Mouse (Mus musculus) midbrain, embryonic 13.5 days (tissue): Measurements from ENCODE around the gene Olfr504. TPM values are rescaled to one million over a fixed set of nuclear protein-coding genes. Genes with fewer than 3 reads are reported as not detected.
"Not testable (repeated sequence)": the region's sequence is repeated elsewhere in the genome, so short reads cannot be mapped to it uniquely, and the experiment has no call there.

ENCODE experiments used
- ATAC-seq: fragments of 200-750 bp; cut with Nextera tagmentation; 2 replicates; pipeline ENCODE4 v1.8.0; 2017; ENCODE audit warnings: mild to moderate bottlenecking, moderate TSS enrichment, moderate library complexity
- H3K27ac ChIP-seq: fragments of 300-500 bp; sonication (generic); 2 replicates; pipeline ENCODE4 v1.5.1; 2015; ENCODE audit warnings: inconsistent platforms, mild to moderate bottlenecking, moderate library complexity
- H3K27me3 ChIP-seq: fragments of 300-500 bp; sonication (generic); 2 replicates; pipeline ENCODE4 v1.6.1; 2015; ENCODE audit warnings: mild to moderate bottlenecking, inconsistent platforms
- H3K36me3 ChIP-seq: fragments of 300-500 bp; sonication (generic); 2 replicates; pipeline ENCODE4 v1.6.1; 2015; ENCODE audit warnings: mild to moderate bottlenecking, inconsistent platforms
- H3K4me1 ChIP-seq: fragments of 300-500 bp; sonication (generic); replicated peaks from 2 replicates; pipeline ENCODE4 v1.6.1; 2015; ENCODE audit warnings: inconsistent platforms
- H3K4me2 ChIP-seq: fragments of 300-500 bp; sonication (generic); replicated peaks from 2 replicates; pipeline ENCODE4 v1.6.1; 2015; ENCODE audit warnings: moderate library complexity, mild to moderate bottlenecking, inconsistent platforms
- H3K4me3 ChIP-seq: fragments of 300-500 bp; sonication (generic); replicated peaks from 2 replicates; pipeline ENCODE4 v1.5.1; 2015; ENCODE audit warnings: mild to moderate bottlenecking, inconsistent platforms
- H3K9ac ChIP-seq: fragments of 300-500 bp; sonication (generic); replicated peaks from 2 replicates; pipeline ENCODE4 v1.6.1; 2015; ENCODE audit warnings: mild to moderate bottlenecking, inconsistent platforms
- H3K9me3 ChIP-seq: fragments of 300-500 bp; sonication (generic); 2 replicates; pipeline ENCODE4 v1.6.1; 2016; ENCODE audit warnings: mild to moderate bottlenecking, inconsistent platforms
- WGBS: fragments of 180-500 bp; shearing (Covaris S2); methylation state at CpG from one replicate; pipeline ENCODE4 v1.1.7; 2015; 5-methylcytosine and 5-hydroxymethylcytosine counted together
- polyA plus RNA-seq: library from polyadenylated mRNA; unstranded; fragments of >200 nt; fragmentation: Nextera tagmentation; extraction: Ambion mirVana; gene quantifications from 2 replicates; pipeline ENCODE4 v1.2.1, GENCODE M21; 2015

The Olfr504 gene
- polyA plus RNA-seq = not detected in 2 replicates

GRCm38 (mm10) chr7:108565693-108566092 is at the start of gene Olfr504:
TSS of gene Olfr504 (minus strand) at chr7:108565793.
- H3K9me3 ChIP-seq = no peaks in the 10 kb centered on the region; the same call in 1 of the 2 replicates
- no peak for ATAC-seq
- H3K27ac ChIP-seq = no peak within 1 kb of the TSS
- no peak within 1 kb of the TSS for H3K9ac ChIP-seq
- H3K4me3 ChIP-seq = no peak within 1 kb of the TSS
- no peaks in the 10 kb centered on the region for H3K4me1 ChIP-seq
- WGBS = 97% methylated on average over 1 of the region's 1 CpGs
- H3K4me2 ChIP-seq = no peak within 1 kb of the TSS
- H3K27me3 ChIP-seq = no peaks in the 10 kb centered on the region
- no peaks in the 10 kb centered on the region for H3K36me3 ChIP-seq

GRCm38 (mm10) chr7:108614110-108614509 is 48.5 kb upstream of the Olfr504 start:
- Histone ChIP-seq H3K4me1 (no peaks in the 10 kb centered on the region), H3K27me3 (no peaks in the 10 kb centered on the region), H3K9me3 (no peaks in the 10 kb centered on the region), H3K27ac (no peak overlapping the region), H3K4me2 (no peak overlapping the region), H3K4me3 (no peak overlapping the region), H3K36me3 (no peaks in the 10 kb centered on the region), H3K9ac (no peak overlapping the region)
- ATAC-seq = no peak
- 78% methylated on average over 2 of the region's 2 CpGs for WGBS

GRCm38 (mm10) chr7:108610487-108610886 is 44.9 kb upstream of the Olfr504 start, which contains the start of gene Olfr506:
TSS of gene Olfr506 (plus strand) at chr7:108610787.
- no peaks in the 10 kb centered on the region for H3K9me3 ChIP-seq
- H3K27me3 ChIP-seq = no peaks in the 10 kb centered on the region
- no peak within 1 kb of the TSS for H3K9ac ChIP-seq

GRCm38 (mm10) chr7:108601916-108602315 is 36.3 kb upstream of the Olfr504 start:
- H3K4me2 ChIP-seq, H3K4me1 ChIP-seq, H3K9me3 ChIP-seq, H3K27ac ChIP-seq, H3K36me3 ChIP-seq, H3K4me3 ChIP-seq, H3K9ac ChIP-seq, H3K27me3 ChIP-seq, ATAC-seq: not testable (repeated sequence)
- 73% methylated on average over 3 of the region's 3 CpGs for WGBS

More at GRCm38 (mm10) chr7:108610487-108610886, 44.9 kb upstream of the Olfr504 start, which contains the start of gene Olfr506:
- Histone ChIP-seq H3K4me3 (no peak within 1 kb of the TSS), H3K4me1 (no peaks in the 10 kb centered on the region), H3K36me3 (no peaks in the 10 kb centered on the region), H3K27ac (no peak within 1 kb of the TSS), H3K4me2 (no peak within 1 kb of the TSS)
- ATAC-seq = no peak

DNA sequence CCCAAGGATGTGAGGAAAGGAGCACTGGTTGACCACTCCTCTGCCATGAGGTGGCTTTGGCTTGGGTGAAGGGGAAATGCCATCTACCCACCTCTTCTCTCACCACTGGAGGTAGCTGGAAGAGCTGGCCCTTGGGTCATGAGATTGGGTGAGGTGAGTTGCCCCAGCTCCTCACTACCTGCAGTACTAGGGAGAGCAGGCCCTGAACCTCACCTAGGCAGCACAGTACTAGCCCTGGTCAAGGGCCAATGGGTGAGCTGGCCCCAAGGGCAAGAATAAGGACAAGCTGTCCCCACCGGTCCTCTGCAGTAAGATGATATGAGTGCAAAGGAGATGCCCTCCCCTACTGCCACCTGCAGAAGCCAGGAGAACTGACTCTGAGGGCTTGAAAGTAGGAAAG is 24.2 kb upstream of the Olfr504 start:
- WGBS = 88% methylated on average over 1 of the region's 1 CpGs
- no peak for ATAC-seq
- Histone ChIP-seq H3K27ac (no peak overlapping the region), H3K4me2 (no peak overlapping the region), H3K36me3 (no peaks in the 10 kb centered on the region), H3K9me3 (no peaks in the 10 kb centered on the region), H3K4me3 (no peak overlapping the region), H3K4me1 (no peaks in the 10 kb centered on the region), H3K9ac (no peak overlapping the region), H3K27me3 (no peaks in the 10 kb centered on the region)

GRCm38 (mm10) chr7:108544227-108544626 is 21.4 kb downstream of the Olfr504 start, which contains the start of gene Olfr503:
TSS of gene Olfr503 (plus strand) at chr7:108544527.
- 69% methylated on average over 1 of the region's 1 CpGs for WGBS
- H3K4me1 ChIP-seq, ATAC-seq, H3K27ac ChIP-seq, H3K27me3 ChIP-seq, H3K36me3 ChIP-seq, H3K4me3 ChIP-seq, H3K9me3 ChIP-seq, H3K9ac ChIP-seq, H3K4me2 ChIP-seq: not testable (repeated sequence)

DNA sequence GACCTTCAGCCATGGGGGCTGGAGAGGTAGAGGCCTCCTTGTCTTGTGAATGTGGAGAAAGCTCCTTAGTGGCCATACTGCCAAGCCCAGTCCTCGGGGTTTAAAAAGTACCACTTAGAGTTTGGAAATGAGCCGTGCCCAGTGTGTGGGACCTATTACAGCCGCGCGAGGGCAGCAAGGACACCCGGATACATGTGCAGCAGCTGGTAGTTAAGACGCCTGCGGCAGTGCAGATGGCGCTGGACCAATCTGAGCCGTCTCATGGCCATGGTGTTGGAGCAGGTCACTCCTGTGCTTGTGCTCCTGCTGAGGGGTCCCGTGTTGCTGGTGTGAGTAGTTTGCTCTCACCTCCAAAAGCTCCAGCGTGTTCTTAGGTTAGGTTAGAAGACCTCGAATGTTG is 23.2 kb downstream of the Olfr504 start:
- Histone ChIP-seq H3K27me3 (no peaks in the 10 kb centered on the region), H3K4me3 (no peak overlapping the region), H3K36me3 (no peaks in the 10 kb centered on the region), H3K9ac (no peak overlapping the region), H3K4me2 (no peak overlapping the region), H3K4me1 (no peaks in the 10 kb centered on the region), H3K9me3 (no peaks in the 10 kb centered on the region), H3K27ac (no peak overlapping the region)
- WGBS = 89% methylated on average over 13 of the region's 13 CpGs
- ATAC-seq = no peak

DNA sequence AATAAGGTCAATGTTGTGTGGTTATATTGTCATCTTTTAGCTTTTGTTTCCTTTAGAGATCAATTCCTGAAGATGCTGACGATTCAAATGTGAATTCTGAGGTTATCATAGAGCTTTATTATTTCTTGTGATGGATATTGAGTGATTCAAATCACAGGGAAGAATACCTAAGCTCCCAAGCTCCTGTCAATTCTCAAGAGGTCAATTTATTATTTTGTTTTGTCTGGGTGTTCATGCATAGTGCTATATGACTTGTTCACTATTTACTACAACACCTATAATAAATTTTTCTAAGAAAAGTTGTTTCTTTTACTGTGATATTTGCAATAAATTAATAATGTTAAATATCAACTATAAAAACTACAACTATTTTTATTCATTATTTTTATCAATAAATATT is 40.6 kb downstream of the Olfr504 start, which contains the start of gene Olfr502:
TSS of gene Olfr502 (minus strand) at position 101 of the 400 bp plus-strand sequence.
- H3K4me3 ChIP-seq = no peak within 1 kb of the TSS
- H3K27me3 ChIP-seq = no peaks in the 10 kb centered on the region
- WGBS = 88% methylated on average over 1 of the region's 1 CpGs
- H3K4me2 ChIP-seq = no peak within 1 kb of the TSS
- no peaks in the 10 kb centered on the region for H3K9me3 ChIP-seq
- no peaks in the 10 kb centered on the region for H3K36me3 ChIP-seq
- H3K9ac ChIP-seq = no peak within 1 kb of the TSS
- H3K27ac ChIP-seq = no peak within 1 kb of the TSS
- no peak for ATAC-seq
- H3K4me1 ChIP-seq = no peaks in the 10 kb centered on the region

Other genes starting within 250 kb of the Olfr504 start
- not detected in 2 replicates for gene Olfr492, start 242.1 kb downstream of the Olfr504 start, polyA plus RNA-seq
- gene Olfr493, start 218.8 kb downstream of the Olfr504 start, polyA plus RNA-seq = not detected in 2 replicates
- gene Olfr494, start 200.5 kb downstream of the Olfr504 start, polyA plus RNA-seq = not detected in 2 replicates
- gene Olfr495, start 172.6 kb downstream of the Olfr504 start, polyA plus RNA-seq = not detected in 2 replicates
- not detected in 2 replicates for gene Olfr497, start 145.4 kb downstream of the Olfr504 start, polyA plus RNA-seq
- not detected in 2 replicates for gene Olfr498, start 100.5 kb downstream of the Olfr504 start, polyA plus RNA-seq
- gene Olfr502, start 40.7 kb downstream of the Olfr504 start, polyA plus RNA-seq = not detected in 2 replicates
- not detected in 2 replicates for gene Olfr503, start 21.3 kb downstream of the Olfr504 start, polyA plus RNA-seq
- gene Olfr506, start 45.0 kb upstream of the Olfr504 start, polyA plus RNA-seq = not detected in 2 replicates
- not detected in 2 replicates for gene Olfr507, start 56.0 kb upstream of the Olfr504 start, polyA plus RNA-seq
- gene Olfr508, start 64.2 kb upstream of the Olfr504 start, polyA plus RNA-seq = not detected in 2 replicates
- gene Olfr509, start 86.1 kb upstream of the Olfr504 start, polyA plus RNA-seq = not detected in 2 replicates
- not detected in 2 replicates for gene Olfr510, start 100.6 kb upstream of the Olfr504 start, polyA plus RNA-seq
- gene Olfr512, start 147.5 kb upstream of the Olfr504 start, polyA plus RNA-seq = not detected in 2 replicates
- not detected in 2 replicates for gene Olfr513, start 185.2 kb upstream of the Olfr504 start, polyA plus RNA-seq